Mouse (Mus musculus): ENCODE data around the gene Ppp2r3c.

GRCm38 (mm10) chr12:55300820-55301351, 1.9 kb downstream of the Ppp2r3c start:
- no peak for TF ChIP-seq POLR2A (IDR thresholded peaks at IDR 0.05; ENCODE audit: insufficient read length, low read depth)
- TF ChIP-seq MAX (IDR thresholded peaks at IDR 0.05; ENCODE audit: low read depth): no peak
- TF ChIP-seq MYOD1 (IDR thresholded peaks at IDR 0.05; ENCODE audit: control insufficient read depth in 1 of 3, insufficient read length in 2 of 3, low read depth in 2 of 3): no peak
- TF ChIP-seq E2F4 (IDR thresholded peaks at IDR 0.05; ENCODE audit: insufficient read depth): no peak
- no peak for TF ChIP-seq TCF12 (IDR thresholded peaks at IDR 0.05; ENCODE audit: insufficient read depth, poor library complexity, severe bottlenecking)
- TF ChIP-seq USF1 (IDR thresholded peaks at IDR 0.05; ENCODE audit: low read depth): no peak
- no peak for TF ChIP-seq TCF3 (IDR thresholded peaks at IDR 0.05; ENCODE audit: insufficient read length, low read depth)
